Mouse (Mus musculus) hindbrain, embryonic 16.5 days (tissue): ENCODE measurements around the gene Smc3. TPM values are rescaled to one million over a fixed set of nuclear protein-coding genes. Genes with fewer than 3 reads are reported as not detected.

Source experiments
- polyA plus RNA-seq: library from polyadenylated mRNA; unstranded; fragments of >200 nt; fragmentation: Nextera tagmentation; extraction: Ambion mirVana; gene quantifications from 2 replicates; pipeline ENCODE4 v1.2.1, GENCODE M21; 2015

Smc3 gene
- polyA plus RNA-seq, 1 experiment from 2014 or later, result 49.9 TPM

Other genes starting within 250 kb of the Smc3 start
- gene Gm10197, start 228.6 kb upstream of the Smc3 start, polyA plus RNA-seq, result not detected in 2 replicates
- gene Smndc1, start 209.8 kb upstream of the Smc3 start, polyA plus RNA-seq, result 26.9 and 29.8 TPM in 2 replicates
- 7.6 and 8.2 TPM in 2 replicates for gene Dusp5, start 71.3 kb upstream of the Smc3 start, polyA plus RNA-seq
- gene Nutf2-ps1, start 11.3 kb upstream of the Smc3 start, polyA plus RNA-seq, result 206 and 244 TPM in 2 replicates
- 0.86 and 0.88 TPM in 2 replicates for gene Rbm20, start 76.9 kb downstream of the Smc3 start, polyA plus RNA-seq